In the genomic region with DNA sequence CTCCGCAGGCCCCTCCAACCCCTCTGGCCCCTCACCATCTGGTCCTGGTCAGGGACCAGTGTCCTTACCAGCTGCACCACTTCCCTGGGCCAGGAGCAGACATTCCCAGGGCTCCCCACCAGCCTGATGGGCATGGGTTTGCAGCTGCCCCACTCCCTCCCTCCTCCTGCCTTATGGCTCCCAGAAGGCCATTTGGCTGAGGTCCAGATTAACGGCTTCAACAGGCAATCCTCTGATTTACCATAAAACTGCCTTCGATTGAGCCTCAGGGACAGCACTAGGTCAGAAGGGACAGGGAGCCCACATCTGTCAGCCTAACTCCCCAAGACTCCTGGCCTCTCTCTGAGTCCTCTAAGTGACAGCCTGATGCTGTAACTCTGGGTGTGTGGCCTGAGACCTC, we compare ENCODE assay signal across 10 mouse cellular contexts.
A peak's percentile ranks its signal among the peaks of the same experiment; 100 is the strongest.
DNase-seq lines count a peak whose midpoint lies in the region; ATAC-seq and TF ChIP-seq lines count a peak whose summit lies in the region.
"Had no signal": no experiment of that assay in that cellular context is flagged by ENCODE, and none has a peak within 500 bp of the region (broad histone marks: within the 10 kb centered on the region; RNA-seq: fewer than 3 reads in every experiment).

No protein-coding gene starts in this region.

- H3K4me2 ChIP-seq in liver, postnatal 0 days (ENCODE audit: low read depth, low read length) = no peak overlapping the region
- peak overlapping the region; percentile 2; the same call in 1 of the 2 replicates for H3K4me2 ChIP-seq in limb, embryonic 13.5 days (replicated peaks)
- H3K4me2 ChIP-seq in stomach, embryonic 14.5 days (replicated peaks; ENCODE audit: low read depth, low read length) = no peak overlapping the region
- H3K4me2 ChIP-seq: liver, embryonic 15.5 days had no signal

- no peaks in the 10 kb centered on the region for H3K36me3 ChIP-seq in liver, postnatal 0 days (replicated peaks; ENCODE audit: insufficient read depth, low read length)
- no peaks in the 10 kb centered on the region for H3K36me3 ChIP-seq in limb, embryonic 13.5 days
- H3K36me3 ChIP-seq in stomach, embryonic 14.5 days (ENCODE audit: control insufficient read depth, insufficient read depth, low read length) = no peaks in the 10 kb centered on the region
- H3K36me3 ChIP-seq: liver, embryonic 15.5 days had no signal

- 39% methylated on average over 3 of the region's 3 CpGs for WGBS in liver, postnatal 0 days (ENCODE audit: insufficient replicate concordance)
- WGBS in limb, embryonic 13.5 days = 8% methylated on average over 3 of the region's 3 CpGs
- WGBS in stomach, embryonic 14.5 days = 30% methylated on average over 3 of the region's 3 CpGs

- peak; percentile 42 for DNase-seq in adrenal gland, postnatal 10 days
- no peak for DNase-seq in adrenal gland, adult 18-20 months (ENCODE audit: low spot score in 2 of 2)
- peak; percentile 13 for DNase-seq in liver
- no peak for DNase-seq in liver, postnatal 0 days
- no peak for DNase-seq in urinary bladder, postnatal 25 days (ENCODE audit: low spot score)
- DNase-seq in ovary, postnatal 10 days (ENCODE audit: low spot score) = no peak
- DNase-seq: spleen, adult 18-20 months had no signal

- H3K27ac ChIP-seq in liver, postnatal 0 days (ENCODE audit: low read depth) = no peak overlapping the region
- peak overlapping the region; percentile 65 for H3K27ac ChIP-seq in limb, embryonic 13.5 days
- peak overlapping the region; percentile 48; the same call in 1 of the 2 replicates for H3K27ac ChIP-seq in stomach, embryonic 14.5 days (ENCODE audit: low read length)
- H3K27ac ChIP-seq: liver, embryonic 15.5 days had no signal

- TF ChIP-seq EP300 in liver, postnatal 0 days (IDR thresholded peaks at IDR 0.05; ENCODE audit: low read depth) = no peak

- H3K4me3 ChIP-seq in liver, postnatal 0 days (ENCODE audit: low read depth, low read length) = no peak overlapping the region
- H3K4me3 ChIP-seq in limb, embryonic 13.5 days = no peak overlapping the region
- no peak overlapping the region for H3K4me3 ChIP-seq in stomach, embryonic 14.5 days (ENCODE audit: low read depth, low read length)
- H3K4me3 ChIP-seq: liver, embryonic 15.5 days had no signal

- no peak overlapping the region for H3K9ac ChIP-seq in liver, postnatal 0 days (replicated peaks)
- peak overlapping the region; percentile 26; the same call in 1 of the 2 replicates for H3K9ac ChIP-seq in limb, embryonic 13.5 days
- H3K9ac ChIP-seq in stomach, embryonic 14.5 days (replicated peaks; ENCODE audit: low read depth, low read length) = no peak overlapping the region
- H3K9ac ChIP-seq: liver, embryonic 15.5 days had no signal

- H3K4me1 ChIP-seq in liver, postnatal 0 days (ENCODE audit: insufficient read depth) = no peaks in the 10 kb centered on the region
- H3K4me1 ChIP-seq in limb, embryonic 13.5 days = peaks cover 41% of the 10 kb centered on the region
- H3K4me1 ChIP-seq in stomach, embryonic 14.5 days (ENCODE audit: control insufficient read depth, insufficient read depth, low read length) = peaks cover 19% of the 10 kb centered on the region; the same call in 1 of the 2 replicates
- H3K4me1 ChIP-seq: liver, embryonic 15.5 days had no signal

- no peak for ATAC-seq in liver, postnatal 0 days
- peak; percentile 52 for ATAC-seq in limb, embryonic 13.5 days (ENCODE audit: low FRiP score, low read depth)
- ATAC-seq in stomach, embryonic 14.5 days (ENCODE audit: insufficient number of reproducible peaks, insufficient read depth, low FRiP score, low read depth) = no peak

- no peaks in the 10 kb centered on the region for H3K27me3 ChIP-seq in liver, postnatal 0 days (ENCODE audit: insufficient read depth, low read length)
- H3K27me3 ChIP-seq in limb, embryonic 13.5 days = no peaks in the 10 kb centered on the region
- H3K27me3 ChIP-seq in stomach, embryonic 14.5 days (ENCODE audit: control insufficient read depth, insufficient read depth, low read length) = no peaks in the 10 kb centered on the region
- H3K27me3 ChIP-seq: liver, embryonic 15.5 days had no signal

- TF ChIP-seq CTCF in liver, postnatal 0 days (IDR thresholded peaks at IDR 0.05; ENCODE audit: low read depth) = no peak

- H3K9me3 ChIP-seq in liver, postnatal 0 days (ENCODE audit: low read length) = no peaks in the 10 kb centered on the region
- H3K9me3 ChIP-seq in limb, embryonic 13.5 days = no peaks in the 10 kb centered on the region
- no peaks in the 10 kb centered on the region for H3K9me3 ChIP-seq in stomach, embryonic 14.5 days (ENCODE audit: control insufficient read depth, low read depth, low read length)
- H3K9me3 ChIP-seq: liver, embryonic 15.5 days had no signal

Comparison
In these comparisons a context has a peak if more than half of its experiments do, and no peak if none do; other contexts are left out.
1. DNase-seq: peak in adrenal gland, postnatal 10 days (single experiment) and liver (single experiment); none in adrenal gland, adult 18-20 months (0 of 2), liver, postnatal 0 days (single experiment), urinary bladder, postnatal 25 days (single experiment) and ovary, postnatal 10 days (single experiment).